Mouse (Mus musculus) gastrocnemius, postnatal 14 days (tissue): Measurements from ENCODE around the gene Pcdh9. TPM values are rescaled to one million over a fixed set of nuclear protein-coding genes. Genes with fewer than 3 reads are reported as not detected.

Experiments used
- DNase-seq: peaks from one replicate; pipeline ENCODE4 v3.0.0; 2021; ENCODE audit warnings: mixed read lengths
- intact Hi-C: fragments of 180-260 bp; cut with DNase I; formaldehyde crosslinking; loops from one replicate; pipeline ENCODE4 v1.15.1; 2025; ENCODE audit warnings: low total_unique reads
- total RNA-seq, 2 experiments: library from RNA; stranded (reverse); gene quantifications; 2 replicates each; pipeline ENCODE4 v1.2.3; 2021

The Pcdh9 gene
- total RNA-seq, 2 experiments from 2014 or later: 0.84 to 2.1 TPM

DNA sequence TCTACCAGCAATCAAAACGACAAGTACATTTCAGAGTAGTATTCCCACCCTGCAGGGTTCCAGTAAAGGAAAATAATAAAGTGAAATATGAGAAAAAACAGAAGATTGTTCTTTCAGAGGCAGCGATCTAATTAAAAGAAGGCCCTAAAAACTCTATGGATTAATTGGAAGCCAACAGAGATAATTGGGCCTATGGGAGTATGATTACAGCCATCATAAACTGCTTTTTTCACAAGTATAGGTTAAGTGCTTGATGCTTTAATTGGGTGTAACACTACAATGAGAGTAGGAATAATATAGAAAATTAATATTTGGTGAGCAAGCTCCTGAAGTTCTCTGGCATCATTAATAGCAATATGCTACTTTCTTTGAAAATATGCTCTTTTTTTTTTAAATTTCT, 448.6 kb downstream of the Pcdh9 start:
- no peak for DNase-seq

DNA sequence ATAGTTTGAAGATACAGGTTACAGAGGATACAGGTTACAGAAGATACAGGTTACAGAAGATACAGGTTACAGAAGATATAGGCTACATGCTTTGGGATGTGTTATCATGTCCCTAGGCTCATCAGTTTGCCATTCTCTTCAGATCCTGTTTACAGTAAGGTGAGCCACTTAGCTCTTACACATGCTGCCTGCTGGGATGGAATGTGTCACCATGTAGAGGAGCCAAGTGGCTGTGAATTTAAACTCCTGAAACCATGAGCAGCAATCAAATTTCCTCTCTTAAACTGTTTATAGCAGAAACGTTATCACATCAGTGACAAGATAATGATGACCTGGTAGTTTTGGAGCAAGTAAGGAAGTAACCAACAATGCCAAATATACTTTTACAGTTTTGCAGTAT, 453.3 kb downstream of the Pcdh9 start:
- no peak for DNase-seq
- intact Hi-C loops: no loop called here

More for the DNA sequence above, 448.6 kb downstream of the Pcdh9 start:
- intact Hi-C loops: no loop called here

DNA sequence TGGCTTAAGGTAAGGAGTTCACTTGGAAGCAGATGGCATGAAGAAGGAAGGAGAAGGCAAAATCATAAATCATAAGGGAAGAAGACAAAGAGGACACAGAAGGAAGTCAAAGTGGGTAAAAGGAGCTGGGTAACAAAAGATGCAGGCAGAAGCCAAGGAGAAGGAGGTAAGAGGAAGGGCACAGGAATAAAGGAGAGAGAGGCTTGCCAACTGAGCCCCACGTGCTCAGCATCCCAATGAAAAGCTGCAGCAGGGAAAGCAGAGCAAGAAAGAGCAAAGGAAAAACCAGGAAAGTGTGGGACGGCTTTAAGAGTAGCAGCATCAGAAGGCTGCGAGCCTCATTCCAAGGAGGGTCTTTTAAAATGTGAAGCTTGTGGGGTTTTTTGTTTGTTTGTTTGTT, 473.7 kb downstream of the Pcdh9 start:
- DNase-seq: no peak
- intact Hi-C loops: no loop called here

DNA sequence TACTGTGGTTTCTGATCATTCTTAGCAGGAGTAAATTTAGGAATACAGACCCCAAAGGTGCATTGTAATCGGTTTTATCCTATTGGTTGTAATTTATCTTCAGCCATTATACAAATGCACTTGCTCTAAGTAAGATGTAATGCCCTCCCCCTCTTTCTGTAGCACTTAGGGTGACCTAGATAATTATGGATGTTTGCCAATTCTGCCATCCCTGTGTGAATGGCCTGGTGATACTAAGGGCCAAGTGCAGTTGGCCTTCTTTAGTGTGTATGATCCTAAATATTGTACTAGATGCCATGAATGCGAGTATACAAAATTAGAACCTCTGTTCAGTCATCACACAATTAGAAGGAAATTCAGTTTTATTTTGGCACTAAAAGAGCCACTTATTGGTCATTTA, 475.0 kb downstream of the Pcdh9 start:
- intact Hi-C loops: no loop called here
- no peak for DNase-seq

DNA sequence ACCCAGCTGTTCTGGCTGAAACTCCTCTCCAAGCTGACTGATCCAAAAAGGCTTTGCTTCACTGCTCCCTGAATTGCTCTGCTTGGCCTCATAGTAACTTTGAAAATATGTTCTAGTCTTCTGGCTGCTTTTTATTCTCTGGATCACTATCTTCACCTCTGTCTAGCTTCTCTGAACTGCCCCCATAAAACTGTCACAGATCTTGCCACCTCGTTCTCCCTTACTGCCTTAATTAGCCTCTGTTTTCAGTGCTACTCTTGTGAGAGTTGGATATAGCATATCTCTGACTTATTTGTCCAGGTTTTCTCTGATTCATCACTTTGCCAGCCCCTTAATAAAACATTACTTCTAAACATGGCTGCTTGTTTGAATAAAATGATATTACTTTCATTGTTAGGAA, 481.2 kb downstream of the Pcdh9 start:
- intact Hi-C loops: no loop called here
- DNase-seq: no peak

DNA sequence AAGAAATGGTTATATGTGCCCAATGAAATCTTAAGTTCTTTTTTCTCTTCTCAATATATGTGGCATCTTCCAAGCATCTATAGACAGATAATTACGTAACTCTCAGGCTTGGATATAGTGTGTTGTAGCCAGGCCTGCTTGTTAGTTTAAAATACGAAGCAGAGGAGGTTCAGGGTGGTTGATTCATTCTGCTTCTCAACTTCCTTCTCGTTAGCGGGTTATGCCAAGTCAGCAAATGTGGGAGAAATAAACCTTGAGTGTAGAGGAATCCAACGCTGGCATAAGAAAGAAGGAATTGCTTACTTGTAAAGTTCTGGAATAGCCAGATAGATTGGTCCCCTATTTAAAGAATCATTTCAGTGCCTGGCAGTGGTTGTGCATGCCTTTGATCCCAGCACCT, 482.7 kb downstream of the Pcdh9 start:
- intact Hi-C loops: no loop called here
- DNase-seq: no peak

DNA sequence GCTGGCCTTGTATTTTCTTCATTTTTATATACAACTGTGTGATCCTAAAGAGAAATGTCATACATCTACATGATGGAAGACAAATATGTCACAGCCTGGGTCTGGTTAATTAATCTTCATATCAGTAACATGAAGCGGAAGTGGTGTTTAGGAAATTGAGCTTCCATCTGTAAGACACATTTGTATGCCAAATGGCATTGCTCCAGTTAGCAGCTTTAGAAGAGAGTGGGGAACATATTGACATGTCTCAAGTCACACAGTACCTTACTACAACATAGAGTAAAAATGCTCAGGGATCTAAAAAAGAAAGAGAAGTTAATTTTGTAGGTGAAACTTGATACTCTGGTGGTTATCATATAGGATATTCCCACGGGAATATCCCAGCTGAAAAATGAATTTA, 505.4 kb downstream of the Pcdh9 start:
- intact Hi-C loops: no loop called here
- no peak for DNase-seq

DNA sequence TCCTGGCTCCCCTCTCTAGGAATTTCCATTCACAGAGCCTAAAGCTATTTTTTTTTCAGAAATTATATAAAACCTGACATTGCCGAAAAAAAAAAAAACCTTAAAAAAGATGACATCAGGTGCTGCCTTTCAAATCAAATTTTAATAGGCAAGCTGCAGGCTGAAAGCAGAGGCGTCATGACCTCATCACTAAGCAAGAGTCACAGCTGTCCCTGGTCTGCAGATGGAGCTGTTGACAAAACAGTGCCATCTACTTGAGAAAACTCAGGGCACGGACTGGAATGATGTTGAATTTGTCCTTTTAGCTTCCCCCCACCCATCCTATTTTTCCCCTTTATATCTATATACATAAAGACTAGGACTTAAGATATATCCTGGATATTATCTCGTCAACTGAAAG, 509.3 kb downstream of the Pcdh9 start:
- intact Hi-C loops: no loop called here
- DNase-seq: no peak

DNA sequence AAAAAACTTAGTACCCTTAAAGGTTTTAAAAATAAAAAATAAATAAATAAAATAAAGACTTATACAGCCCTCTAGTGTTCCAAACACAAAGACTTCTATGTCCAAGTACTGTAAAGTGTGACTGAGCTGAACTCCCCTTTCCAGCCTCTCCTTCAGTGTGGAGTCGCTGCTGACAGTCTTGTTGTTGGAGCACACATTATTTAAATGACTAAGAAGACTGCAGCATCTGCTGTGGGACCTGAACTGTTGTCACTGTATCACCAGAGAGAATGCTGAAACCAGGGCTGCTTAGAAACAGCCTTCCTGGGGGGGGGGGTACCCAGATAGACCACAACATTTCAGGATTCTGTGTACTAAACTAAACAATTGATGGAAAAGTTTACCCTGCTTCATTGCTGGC, 509.7 kb downstream of the Pcdh9 start:
- no peak for DNase-seq
- intact Hi-C loops: no loop called here

DNA sequence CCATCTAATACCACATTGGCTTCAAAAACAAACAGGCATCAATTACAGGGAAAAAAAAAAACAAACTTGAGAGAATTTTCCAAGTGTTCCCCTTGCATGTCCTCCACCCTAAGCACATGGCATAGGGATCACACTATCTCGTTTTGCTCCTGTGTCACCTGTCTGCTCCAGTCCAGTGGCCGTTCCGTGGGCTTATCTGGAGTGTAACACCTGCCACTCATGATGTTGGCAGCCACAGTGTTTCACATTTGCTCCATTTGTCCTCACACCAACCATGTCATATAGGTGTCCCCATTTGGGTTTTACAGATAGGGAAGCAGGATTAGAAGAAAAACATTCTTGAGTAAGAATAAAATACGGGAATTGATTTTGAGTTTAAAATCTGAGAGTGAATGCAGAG, 514.3 kb downstream of the Pcdh9 start:
- DNase-seq: no peak

DNA sequence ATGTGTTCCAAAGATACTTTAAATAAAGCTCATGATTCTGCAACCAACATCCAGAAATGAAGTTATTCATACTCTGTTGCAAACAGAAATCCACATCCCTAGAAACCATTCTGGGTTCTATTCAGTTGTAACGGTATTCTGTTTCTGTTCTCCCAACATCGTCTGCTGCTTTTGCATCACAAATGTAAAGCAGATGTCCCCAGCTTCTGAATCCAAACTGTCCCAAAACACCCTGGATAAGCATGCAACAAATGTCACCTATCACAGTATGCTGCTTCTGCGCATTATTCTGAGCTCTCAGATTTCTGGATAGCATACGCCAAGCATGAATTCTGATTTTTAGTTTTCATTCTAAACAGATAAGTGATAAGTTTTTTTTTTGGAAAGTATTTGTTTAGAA, 516.3 kb downstream of the Pcdh9 start:
- no peak for DNase-seq
- intact Hi-C loops: no loop called here

More for the DNA sequence above, 514.3 kb downstream of the Pcdh9 start:
- intact Hi-C loops: no loop called here

DNA sequence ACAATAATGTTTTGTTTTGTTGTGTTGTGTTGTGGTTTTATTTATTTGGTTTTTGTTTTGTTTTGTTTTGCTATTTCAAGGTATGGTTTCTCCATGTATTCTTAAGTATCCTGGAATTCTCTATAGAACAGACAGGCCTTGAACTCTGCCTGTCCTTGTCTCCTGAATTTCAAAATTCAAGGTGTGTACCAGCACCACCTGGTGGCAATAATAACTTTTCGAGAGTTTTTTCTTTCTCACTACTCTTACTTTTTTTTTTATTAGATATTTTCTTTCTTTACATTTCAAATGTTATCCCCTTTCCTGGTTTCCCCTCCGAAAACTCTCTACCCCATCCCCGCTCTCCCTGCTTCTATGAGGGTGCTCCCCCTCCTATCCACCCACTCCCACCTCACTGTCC, 536.3 kb downstream of the Pcdh9 start:
- no peak for DNase-seq
- intact Hi-C loops: no loop called here

DNA sequence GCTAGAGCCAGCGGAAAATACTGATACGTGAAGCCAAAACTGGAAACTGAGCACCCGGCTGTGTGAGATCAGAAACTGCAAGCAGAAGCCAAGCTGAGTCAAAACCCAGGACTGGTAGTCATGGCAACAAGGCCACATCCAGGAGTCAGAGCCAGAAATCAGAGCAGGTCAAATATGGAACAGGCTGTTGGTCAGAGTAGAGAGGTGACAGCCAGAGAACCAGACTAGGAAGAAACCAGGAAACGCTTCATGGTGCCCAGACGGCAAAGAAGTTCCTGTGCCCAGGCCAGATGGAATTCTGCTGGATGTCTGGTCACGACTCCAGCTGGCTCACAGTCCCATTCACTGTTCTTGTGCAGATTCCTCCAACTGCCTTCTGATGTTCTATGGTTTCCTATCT, 539.6 kb downstream of the Pcdh9 start:
- intact Hi-C loops: no loop called here
- peak; percentile 55 for DNase-seq

DNA sequence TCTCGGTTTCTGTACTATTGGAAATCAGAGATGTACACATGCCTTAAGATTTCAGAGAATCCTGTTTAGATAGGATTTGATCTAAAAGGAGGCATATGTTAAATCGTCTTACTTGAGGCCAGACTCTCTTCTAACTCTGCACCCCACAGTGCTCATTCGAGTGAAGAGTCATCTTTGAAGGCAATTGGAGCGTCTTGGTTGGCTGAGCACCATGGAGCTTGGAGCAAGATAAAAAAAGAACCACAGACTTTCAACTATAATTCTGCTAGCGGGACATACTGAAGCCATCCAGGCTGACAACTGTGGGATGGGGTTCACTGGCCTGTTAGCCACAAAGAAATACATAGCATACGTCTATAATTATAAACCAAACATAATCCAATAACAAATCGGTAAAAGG, 541.3 kb downstream of the Pcdh9 start:
- intact Hi-C loops: no loop called here
- no peak for DNase-seq

DNA sequence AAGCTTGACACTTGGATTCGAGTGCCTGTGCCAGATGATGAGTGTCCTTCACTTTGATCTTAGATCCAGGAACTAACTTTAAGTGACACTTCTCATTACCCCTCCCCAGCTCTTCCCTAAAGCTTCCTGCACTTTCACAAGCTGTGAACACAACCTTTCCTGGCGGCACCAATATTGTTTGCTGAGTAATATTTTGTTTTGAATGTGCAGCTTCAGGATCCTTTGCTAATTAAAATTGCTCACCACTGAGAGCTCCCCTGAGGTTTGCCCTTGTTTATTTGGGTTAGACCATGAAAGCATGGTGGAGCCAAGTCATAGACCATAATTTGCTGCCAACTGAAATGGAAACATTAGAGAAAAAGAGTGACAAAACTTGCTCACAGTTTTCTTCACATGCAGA, 543.4 kb downstream of the Pcdh9 start:
- intact Hi-C loops: no loop called here
- no peak for DNase-seq

DNA sequence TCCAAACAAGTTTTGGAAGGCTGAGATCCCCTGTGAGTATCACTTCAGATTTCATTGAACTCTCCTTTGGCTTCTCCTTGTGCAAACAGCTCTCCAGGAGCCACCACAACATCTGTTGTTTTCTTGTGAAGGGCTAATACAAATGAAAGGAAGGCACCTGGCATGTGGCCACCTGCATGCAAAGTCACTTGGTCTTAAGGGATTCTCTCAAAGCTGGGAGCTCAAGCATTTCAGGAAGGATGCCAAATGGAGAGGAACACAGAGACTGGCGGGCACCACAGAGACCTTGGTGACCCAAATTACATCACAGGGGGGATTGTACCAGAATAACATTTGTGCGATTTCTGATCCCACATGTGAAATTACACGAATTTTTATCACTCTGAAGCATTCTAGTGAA, 547.7 kb downstream of the Pcdh9 start:
- intact Hi-C loops: no loop called here
- DNase-seq: peak; percentile 4

DNA sequence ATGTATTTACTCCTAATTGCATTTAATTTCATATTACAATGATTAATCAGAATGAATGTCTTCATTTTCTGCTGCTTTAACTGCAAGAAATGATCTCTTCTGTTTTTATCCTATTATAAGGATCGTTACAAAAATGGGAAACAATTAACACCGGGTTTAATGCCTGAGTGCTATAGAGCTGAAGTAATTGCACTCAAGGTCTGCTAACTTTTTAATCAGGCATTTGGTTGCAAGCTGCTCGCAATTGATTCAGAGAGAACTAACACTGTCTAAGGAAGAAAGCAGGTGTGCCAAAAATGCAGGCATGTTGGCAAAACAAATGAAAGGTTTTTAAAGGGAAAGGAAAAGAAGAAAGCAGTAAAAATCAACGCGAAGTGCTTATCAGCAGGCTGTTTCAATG, 549.1 kb downstream of the Pcdh9 start:
- DNase-seq: no peak
- intact Hi-C loops: no loop called here

DNA sequence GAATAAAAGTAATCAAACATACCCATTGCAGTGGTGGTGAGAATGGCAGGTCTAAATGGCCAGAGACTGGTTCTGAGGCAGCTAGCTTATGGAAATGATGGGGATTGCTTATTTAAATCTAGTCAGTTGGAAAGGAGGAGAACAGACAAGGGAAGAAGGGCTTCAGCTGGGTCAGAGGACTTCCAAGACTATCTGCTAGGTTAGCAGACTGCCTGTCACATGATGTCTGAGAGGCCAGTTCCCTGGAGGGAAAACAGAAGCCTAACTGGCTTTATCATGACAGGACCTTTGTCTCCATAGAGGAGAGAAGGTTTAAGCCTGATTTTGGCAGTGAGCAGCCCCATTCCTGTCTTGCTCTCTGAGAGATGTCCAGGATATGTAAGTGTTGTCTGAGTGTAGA, 561.2 kb downstream of the Pcdh9 start:
- no peak for DNase-seq
- intact Hi-C loops: no loop called here

DNA sequence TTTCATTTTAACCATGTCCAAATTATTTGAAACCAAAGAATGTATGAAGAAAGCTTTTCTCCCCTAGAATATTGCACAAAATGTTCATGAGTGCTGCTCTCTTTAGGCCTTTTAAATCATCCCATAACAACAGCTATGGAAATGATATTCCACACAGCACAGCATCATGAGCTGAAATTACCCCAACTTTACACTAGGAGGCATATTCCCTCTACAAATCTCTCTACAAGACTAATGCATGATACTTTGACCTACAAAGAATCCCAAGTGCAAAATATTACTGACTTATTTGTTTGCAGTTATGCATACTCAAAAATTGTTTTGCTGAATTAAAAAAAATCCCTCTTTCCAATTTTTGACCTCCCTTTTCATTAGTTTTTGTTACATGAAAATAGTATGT, 573.1 kb downstream of the Pcdh9 start:
- intact Hi-C loops: loop anchor here (10.0 kb wide), 1 partner anchor 567 kb away; no protein-coding TSS in a partner anchor
- DNase-seq: no peak

DNA sequence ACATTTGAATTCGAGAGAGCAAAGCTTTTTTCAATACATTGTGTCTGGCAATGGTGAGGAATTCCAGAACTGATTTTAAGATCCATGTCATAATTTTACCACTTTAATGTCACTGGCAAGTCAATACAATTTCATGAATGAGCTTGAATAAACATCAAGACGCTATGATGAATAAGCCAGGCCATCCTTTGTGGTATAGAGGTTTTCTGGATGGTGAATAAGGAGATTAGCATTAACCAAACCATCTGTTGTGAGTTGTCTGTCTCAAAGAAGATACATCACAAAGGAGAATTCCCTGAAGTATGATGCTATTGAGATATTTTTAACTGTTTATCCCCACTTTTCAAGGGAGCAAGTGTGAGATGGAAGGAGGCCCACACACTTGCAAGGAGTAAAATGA, 602.1 kb downstream of the Pcdh9 start:
- no peak for DNase-seq
- intact Hi-C loops: no loop called here

DNA sequence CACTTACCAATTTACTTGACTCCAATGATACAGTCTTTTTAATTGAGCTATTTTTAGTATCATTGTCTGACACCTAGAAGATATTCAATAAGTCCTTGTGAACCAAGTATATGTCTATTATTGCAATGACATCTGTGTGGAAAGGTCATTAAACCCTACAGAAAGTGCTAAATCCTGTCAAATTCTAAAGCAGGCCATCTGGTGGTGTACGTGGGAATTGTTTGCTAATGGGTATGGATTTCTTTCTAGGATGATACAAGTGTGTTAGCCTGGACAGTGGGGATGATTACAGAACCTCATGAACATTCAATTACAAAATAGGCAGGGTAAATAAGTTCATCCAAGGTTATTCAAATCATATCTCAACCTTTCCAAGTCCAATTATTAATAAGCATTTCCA, 602.8 kb downstream of the Pcdh9 start:
- intact Hi-C loops: no loop called here
- no peak for DNase-seq

DNA sequence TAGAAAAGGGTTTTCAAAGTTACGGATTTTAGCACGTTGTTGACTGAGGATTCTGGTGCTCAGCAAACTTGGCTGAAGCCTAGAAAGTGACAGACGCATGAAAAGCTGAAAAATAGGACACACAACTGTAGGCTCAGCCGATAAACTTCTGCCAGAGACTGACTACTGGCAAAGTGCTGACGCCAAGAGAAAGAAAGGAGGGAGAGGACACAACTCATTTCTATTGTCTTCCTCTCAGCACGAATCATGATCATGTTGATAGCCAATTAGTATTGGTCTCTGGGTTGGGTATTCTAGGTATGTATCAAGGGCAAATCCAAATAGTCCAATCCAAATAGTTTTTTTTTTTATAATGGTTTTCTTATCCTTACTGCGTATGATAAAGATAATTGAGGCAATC, 605.3 kb downstream of the Pcdh9 start:
- intact Hi-C loops: no loop called here
- DNase-seq: no peak

DNA sequence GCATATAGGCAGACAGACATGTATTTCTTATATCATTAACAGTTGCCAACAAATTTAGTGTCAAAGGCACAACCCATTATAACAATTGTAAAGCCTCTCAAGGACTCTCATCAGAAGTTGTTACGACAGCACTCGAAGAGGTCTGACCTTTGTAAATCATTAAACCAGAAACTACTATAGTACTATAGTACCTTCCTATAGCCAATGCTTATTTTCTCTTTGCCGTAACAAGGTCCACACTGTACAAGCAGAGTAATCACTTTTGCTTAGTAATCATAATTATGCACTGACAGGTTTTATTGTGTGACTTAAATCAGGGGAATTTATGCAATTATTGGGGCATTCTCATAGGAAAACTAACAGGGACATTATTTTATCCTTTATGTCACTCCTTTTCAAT, 606.5 kb downstream of the Pcdh9 start:
- intact Hi-C loops: no loop called here
- no peak for DNase-seq
